Mouse (Mus musculus): ENCODE data around the gene Pnmal1. TPM values are rescaled to one million over a fixed set of nuclear protein-coding genes. Genes with fewer than 3 reads are reported as not detected.

Gene Pnmal1
- under 1 TPM in 1 of 2 experiments, not detected in 1; 0.16 TPM for total RNA-seq (2021)
- long read RNA-seq, experiment 1 = 0 reads
- long read RNA-seq, experiment 2 = 0 reads

DNA sequence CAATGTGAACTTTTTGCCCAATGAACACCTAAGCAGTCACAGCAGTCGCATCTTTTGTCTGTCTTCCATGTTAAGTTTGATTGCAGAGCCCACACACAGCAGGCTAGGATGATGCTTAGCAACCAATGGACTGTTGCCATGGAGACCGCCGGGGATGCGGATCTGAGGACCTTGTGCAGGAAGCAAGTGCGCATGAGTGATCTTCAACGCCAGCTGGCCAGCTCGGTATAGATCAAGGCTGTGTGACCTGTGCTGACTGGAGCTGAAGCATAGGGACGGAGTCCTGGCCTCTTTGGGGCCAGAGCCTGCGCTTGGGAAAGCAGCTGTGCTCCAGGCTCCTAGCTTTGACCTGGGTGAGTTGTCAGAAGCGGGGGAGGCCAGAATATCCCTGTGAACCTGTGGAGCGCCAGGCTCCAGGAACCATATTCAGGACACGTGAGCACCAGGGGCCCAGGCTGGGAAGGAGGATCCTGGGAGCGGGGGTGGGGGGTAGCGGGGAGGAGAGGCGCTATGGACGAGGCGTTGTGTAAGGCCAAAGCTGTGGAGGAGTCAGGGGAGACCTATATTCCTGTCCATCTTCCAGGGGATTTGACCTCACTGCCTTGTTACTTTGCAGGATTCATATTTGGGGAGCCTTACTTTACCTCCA lies at the start of gene Pnmal1:
Gene Pnmal1 (plus strand): TSS at position 141 of the 649 bp plus-strand sequence.
- DNase-seq (ENCODE audit: low spot score in 2 of 2) = no peak

DNA sequence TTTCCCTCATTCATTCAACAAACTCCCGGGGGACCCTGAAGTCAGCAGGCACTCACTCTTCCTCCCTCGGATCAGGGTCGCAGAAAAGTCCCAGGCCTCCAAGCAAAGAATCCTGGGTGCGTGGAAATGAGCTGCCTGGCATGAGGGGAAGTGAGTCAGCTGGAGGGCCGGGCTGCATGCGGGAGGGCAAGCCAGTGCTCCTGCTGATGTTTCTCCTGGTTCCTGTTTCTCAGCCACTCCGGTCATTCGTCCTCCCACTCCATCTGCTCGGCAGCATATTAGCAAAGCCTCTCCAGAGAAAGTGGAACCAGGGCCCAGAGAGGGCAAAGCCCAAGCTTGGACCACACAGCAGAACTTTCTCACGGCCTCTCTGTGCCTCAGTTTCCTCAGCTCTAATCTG lies 49.6 kb upstream of the Pnmal1 start:
- DNase-seq (ENCODE audit: low spot score in 2 of 2) = peak in 1 of 2 experiments; percentile 17

DNA sequence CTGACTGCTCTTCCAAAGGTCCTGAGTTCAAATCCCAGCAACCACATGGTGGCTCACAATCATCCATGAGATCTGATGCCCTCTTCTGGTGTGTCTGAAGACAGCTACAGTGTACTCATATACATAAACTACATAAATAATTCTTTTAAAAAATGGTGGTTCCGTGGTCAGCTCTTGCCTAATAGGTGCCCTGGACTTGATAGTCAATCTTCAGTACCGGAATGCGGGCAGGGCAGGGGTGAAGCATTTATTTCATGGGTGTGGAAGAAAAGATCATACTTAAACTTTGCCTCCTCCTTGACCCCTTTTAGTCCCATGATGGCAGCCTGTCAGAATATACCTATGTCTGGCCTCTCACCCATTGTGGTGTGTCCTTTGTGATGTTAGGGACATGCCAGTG lies 47.6 kb upstream of the Pnmal1 start:
- no peak for DNase-seq (ENCODE audit: low spot score in 2 of 2)

- peak in 1 of 2 experiments; percentile 47 for DNase-seq (ENCODE audit: low spot score in 2 of 2)
Observed at GRCm38 (mm10) chr7:16912360-16912759, 47.1 kb upstream of the Pnmal1 start.

- DNase-seq (ENCODE audit: low spot score in 2 of 2) = peak in 1 of 2 experiments; percentile 72
Observed at GRCm38 (mm10) chr7:16913806-16914452, 45.5 kb upstream of the Pnmal1 start.

GRCm38 (mm10) chr7:16914453-16915343 lies 44.8 kb upstream of the Pnmal1 start:
- DNase-seq (ENCODE audit: low spot score in 2 of 2) = no peak

DNA sequence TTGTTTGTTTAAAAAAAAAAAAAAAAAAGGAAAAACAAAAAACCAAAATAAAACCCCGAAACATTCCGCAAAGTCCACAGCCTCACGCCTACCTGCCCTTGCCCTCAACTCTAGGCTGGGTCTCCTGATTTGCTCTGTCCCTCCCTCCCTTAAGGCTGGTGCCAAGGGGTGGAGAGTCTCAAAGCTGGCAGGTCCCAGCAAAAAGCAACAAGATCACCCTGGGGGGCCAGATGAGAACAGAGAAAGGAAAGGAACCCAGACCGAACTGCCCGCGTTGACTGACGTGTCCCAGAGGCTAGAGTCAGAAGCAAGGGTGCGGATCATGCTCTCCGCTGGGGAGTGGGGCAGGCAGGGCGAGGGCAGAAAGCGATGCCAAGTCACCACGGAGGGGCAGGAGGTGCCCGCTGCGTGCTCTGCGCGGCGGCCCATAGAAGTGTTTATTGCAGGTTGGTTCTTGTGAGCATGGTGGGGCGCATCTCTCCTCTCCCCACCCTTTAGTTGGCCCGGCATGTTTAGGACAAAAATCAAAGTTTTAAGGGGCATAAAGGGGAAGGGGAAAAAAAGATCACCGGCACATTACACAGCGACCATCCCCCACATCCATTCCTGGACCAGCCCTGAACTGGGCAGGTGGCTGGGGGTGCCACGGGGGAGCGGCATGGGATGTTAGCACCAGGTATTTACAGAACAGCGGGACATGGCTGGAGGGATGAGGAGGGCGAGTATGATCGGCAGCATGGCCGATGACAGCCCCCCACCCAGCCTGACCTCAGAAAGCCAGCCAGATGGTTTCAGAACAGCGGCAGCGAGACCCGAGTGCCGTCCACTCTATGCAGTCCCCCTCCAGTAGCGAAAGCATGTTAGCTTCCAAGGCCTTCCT lies 43.8 kb upstream of the Pnmal1 start:
- peak; percentile 16 for DNase-seq (ENCODE audit: low spot score in 2 of 2)

DNA sequence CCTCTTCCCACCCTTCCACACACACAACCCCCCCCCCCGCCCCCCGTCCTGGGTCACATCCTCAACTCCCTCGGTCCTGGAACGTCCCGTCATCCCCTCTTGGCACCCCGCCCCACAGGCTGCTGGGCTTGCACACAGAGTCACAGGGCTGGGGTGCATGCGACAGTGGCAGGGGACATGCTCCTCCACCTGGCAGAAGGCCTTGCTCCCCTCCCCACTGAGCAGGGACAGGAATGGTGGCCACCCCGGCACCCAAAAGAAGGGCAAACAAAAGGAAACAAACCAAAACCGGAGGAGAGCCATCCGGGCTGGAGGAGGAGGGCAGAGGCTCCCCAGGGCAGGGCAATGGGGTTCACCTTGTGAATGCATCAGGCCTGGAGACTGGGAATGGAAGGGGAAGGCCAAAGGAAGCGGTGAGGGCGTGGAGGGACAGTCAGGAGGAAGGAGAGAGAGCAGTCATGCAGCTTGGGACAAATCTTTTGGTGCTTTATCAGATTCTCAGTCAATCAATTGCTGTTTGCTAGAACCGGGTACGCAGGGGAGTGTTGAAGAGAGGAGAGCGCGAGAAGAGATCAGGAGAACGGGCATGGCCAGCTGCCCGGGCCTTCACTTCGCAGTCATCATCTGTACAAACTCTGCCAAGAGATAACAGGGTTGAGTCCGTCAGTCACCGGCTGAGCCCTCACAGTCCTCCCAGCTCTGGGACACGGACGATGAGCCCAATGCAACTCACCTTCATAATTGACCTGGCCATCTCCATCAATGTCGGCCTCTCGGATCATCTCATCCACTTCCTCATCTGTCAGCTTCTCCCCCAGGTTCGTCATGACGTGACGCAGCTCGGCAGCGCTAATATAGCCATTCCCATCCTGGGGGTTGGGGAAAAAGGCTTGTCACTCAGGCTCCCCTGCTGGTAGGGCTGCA lies 42.9 kb upstream of the Pnmal1 start:
- DNase-seq (ENCODE audit: low spot score in 2 of 2) = peak; percentile 23 to 47

DNA sequence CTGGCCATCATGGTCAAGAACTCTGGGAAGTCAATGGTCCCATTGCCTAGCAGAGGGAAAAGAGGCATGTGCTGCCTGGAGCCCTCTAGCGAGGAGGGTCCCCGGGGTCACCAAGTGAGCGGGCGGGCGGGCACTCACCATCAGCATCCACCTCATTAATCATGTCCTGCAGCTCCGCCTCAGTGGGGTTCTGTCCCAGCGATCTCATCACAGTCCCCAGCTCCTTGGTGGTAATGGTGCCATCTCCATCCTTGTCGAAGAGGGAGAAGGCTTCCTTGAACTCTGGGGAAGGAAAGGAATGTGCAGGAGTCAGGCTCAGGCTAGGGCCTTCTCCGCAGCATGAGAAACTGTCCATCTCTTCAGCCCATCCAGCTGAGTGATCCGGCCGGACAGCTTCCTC lies 42.0 kb upstream of the Pnmal1 start:
- DNase-seq (ENCODE audit: low spot score in 2 of 2) = no peak

DNA sequence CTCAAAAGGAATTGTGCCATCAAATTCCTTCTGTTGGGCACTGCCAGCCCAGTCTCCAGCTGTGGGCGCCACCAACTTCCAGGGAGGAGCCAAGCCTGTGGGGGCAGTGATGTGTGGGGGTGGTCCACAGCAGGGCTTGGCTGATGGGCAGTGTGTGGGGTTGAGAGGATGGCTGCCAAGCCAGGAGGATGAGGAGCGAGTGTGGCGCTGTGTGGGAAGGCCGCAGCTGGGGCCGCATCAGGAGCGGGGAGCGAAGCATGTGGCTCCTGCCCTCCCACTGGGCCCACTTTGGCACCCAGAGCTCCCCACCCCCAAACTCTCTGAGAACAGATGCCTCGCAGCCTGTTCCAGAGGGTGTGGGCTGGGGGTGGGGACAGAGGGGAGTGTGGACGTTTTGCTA lies 41.5 kb upstream of the Pnmal1 start:
- DNase-seq (ENCODE audit: low spot score in 2 of 2) = peak in 1 of 2 experiments; percentile 30

GRCm38 (mm10) chr7:16918670-16919069 lies 40.8 kb upstream of the Pnmal1 start:
- DNase-seq (ENCODE audit: low spot score in 2 of 2) = no peak

DNA sequence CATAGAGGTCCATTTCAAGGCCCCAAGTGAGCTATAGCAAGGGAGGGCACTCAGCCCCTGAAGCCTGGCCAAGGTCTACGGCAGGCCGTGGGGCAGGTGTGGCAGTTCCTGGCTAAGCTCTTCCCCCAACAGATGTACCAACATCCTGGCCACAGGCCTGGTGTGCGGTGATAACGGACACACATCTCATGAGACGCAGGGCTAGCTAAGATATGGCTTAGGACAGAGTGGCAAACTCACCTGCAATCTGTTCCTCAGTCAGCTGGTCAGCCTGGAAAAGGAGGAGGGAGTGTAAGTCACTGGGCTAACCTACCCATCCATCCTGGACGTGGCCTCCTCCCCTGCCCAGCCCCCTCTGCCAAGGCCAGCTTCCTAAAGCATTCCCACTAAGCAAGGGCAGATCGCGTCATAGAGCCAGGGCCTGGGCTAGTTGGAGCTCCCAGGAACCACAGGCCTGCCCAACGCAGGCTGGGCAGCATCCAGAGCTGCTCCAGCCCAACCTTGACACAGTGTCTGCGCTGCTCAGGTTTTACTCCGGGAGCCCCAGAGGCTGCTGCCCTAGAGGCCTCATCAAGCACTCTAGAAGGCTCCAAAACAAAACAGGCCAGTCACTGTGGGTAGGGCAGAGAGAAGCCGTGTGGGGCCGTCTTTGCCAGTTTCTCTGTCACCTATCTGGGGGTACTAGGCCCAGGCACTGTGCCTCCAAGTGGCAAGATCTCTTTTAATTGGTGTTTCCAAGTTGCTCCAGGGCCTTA lies 39.9 kb upstream of the Pnmal1 start:
- DNase-seq (ENCODE audit: low spot score in 2 of 2) = peak in 1 of 2 experiments; percentile 14

DNA sequence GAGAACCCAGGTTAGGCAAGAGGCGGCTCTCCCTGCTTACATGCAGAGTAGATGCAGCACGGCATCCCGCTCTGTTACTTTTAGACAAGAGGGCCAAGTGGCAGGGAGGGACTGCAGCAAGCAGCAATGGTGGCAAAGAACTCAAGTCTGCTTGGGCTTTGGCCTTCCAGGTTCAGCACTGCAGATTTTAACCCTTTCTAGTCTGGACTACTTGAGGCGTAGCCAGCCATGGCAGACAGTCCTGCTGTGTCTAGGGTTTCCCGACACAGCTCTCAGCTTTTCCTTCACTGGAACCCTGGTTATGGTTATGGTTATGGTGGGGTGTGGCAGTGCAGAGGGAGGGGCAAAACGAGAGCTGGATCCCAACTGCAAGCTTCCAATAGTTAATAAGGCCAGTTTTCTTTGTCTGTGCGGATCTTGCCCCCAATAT lies 39.3 kb upstream of the Pnmal1 start:
- DNase-seq (ENCODE audit: low spot score in 2 of 2) = no peak

- peak in 1 of 2 experiments; percentile 36 for DNase-seq (ENCODE audit: low spot score in 2 of 2)
Observed at GRCm38 (mm10) chr7:16920818-16921791, 38.4 kb upstream of the Pnmal1 start.

DNA sequence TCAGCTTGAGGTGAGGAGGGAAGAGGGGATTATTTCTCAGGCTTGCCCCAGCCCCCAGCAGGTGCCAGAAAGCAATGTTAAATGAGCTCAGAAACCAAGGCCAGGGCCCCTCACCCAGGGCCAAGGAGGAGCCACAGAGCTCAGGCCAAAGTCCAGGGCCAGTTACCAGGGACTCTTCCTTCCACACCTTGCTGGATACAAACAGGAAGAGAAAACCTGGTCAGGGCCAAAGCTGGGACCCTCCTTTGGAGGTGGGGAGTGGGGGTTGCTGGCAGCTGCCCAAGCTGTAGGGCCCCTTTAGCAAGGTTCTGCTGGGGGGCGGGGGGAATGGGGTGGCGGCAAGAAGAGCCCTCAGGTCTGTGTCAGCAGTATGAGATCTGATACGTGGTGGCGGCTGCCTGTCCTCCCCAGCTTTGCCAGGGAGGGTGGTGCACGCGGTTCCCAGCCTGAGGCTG lies 37.6 kb upstream of the Pnmal1 start:
- peak in 1 of 2 experiments; percentile 16 for DNase-seq (ENCODE audit: low spot score in 2 of 2)

- DNase-seq (ENCODE audit: low spot score in 2 of 2) = peak in 1 of 2 experiments; percentile 25
Observed at GRCm38 (mm10) chr7:16922360-16922973, 37.0 kb upstream of the Pnmal1 start.

Measured in gastrocnemius, postnatal 4 days (tissue).